Mouse (Mus musculus): ENCODE data around the gene BC004004.
A peak's percentile ranks its signal among the peaks of the same experiment; 100 is the strongest.
"Not testable (repeated sequence)": the region's sequence is repeated elsewhere in the genome, so short reads cannot be mapped to it uniquely, and the experiment has no call there.

Gene BC004004

GRCm38 (mm10) chr17:29299282-29299681 lies 30.7 kb downstream of the BC004004 start:
- no peak for DNase-seq (ENCODE audit: inconsistent ontology term)

GRCm38 (mm10) chr17:29300926-29301325 lies 32.3 kb downstream of the BC004004 start:
- DNase-seq (ENCODE audit: inconsistent ontology term): no peak

DNA sequence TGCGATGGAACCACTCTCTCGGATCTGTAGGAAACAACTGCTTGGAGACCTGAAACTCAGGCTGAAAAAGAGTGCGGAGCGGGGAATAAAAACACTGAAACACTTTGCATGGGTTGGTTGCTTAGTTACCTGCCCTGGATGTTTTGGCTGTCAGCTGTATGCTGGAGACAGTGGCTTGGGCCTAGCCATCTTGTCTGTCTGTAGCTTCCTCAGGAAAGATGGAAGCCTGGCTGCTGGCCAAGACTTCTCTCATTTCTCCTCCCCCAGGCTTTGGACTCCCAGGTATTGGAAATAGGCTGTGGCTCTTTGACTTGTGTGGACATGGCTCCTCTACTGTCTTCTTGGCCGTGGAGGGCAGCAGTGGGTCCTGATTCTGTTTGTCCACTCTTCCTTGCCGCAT lies 32.8 kb downstream of the BC004004 start:
- no peak for DNase-seq (ENCODE audit: inconsistent ontology term)

GRCm38 (mm10) chr17:29302149-29302548 lies 33.6 kb downstream of the BC004004 start:
- no peak for DNase-seq (ENCODE audit: inconsistent ontology term)

GRCm38 (mm10) chr17:29303087-29303486 lies 34.5 kb downstream of the BC004004 start:
- DNase-seq (ENCODE audit: inconsistent ontology term): no peak

DNA sequence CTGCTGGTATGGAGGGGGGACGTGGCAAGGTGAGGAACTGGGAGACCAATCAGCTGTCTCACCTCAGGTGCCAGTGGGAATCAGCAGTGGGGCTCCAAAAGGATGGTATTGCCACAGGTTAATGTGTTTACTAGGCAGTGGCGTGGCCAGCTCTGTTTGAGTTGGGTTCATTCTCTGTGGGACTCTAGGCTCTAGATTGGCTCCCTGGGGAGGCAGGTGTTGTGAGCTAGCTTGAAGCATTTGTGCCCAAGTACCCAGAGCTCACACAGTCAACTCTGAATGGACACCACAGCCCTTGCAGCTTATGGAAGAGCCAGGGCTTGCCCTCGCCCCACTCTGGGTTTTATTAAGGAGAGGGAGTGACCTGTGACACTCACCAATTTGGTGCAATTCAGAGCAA lies 35.3 kb downstream of the BC004004 start:
- no peak for DNase-seq (ENCODE audit: inconsistent ontology term)

DNA sequence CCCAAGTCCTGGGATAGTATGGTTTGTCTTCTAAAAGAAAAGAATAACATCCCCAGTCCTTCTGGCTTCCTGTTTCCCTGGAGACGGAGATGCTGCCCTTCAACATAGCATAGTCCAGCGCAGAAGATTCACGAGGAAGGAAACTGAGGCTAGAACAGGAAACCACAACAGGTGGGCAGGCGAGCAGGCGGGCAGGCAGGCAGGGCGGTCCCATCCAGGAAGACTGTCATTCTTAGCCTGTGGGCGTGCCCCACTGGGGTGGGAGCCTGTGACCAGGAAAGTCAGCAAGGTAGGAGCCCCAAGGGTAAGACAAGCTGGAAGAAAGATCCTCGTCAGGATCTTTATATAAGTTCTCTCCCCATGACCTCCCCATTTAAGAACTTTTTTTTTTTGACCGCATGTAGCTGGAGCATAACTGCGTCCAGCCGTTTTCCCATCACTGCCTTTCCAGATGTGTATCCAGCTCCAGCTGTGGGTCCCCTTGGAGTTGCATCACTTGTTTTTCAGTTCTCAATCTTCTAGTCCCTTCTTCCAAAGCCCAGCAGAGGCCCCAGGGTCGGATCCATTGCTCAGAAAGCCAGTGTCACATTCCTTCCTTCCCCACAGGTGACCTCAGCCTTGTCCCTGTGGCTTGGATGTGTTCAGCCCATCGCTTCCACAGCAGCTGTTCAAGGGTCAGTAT lies 35.9 kb downstream of the BC004004 start:
- DNase-seq (ENCODE audit: inconsistent ontology term): no peak

GRCm38 (mm10) chr17:29305058-29305806 lies 36.6 kb downstream of the BC004004 start:
- peak; percentile 12 for DNase-seq (ENCODE audit: inconsistent ontology term)

DNA sequence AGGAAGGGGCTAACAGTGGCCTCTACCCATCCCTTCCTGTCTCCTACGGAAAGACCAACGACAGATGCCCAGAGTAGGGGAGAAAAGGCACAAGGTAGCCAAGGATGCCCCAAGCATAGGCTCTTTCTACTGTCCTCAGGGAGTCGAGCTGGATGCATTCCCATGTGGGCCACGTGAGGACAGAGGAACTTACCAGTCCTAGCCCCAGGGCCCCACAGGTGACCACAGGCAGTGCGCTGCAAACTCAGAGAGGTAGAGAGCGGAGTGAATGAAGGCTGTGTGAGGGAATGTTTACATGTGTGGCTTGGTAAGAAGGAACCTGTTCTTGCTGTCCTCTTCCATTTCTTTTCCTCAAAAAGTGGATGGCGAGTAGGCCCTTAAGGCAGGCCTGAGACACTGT lies 37.3 kb downstream of the BC004004 start:
- no peak for DNase-seq (ENCODE audit: inconsistent ontology term)

GRCm38 (mm10) chr17:29310056-29310623 lies 41.6 kb downstream of the BC004004 start:
- no peak for DNase-seq (ENCODE audit: inconsistent ontology term)

GRCm38 (mm10) chr17:29311602-29312001 lies 43.0 kb downstream of the BC004004 start:
- no peak for DNase-seq (ENCODE audit: inconsistent ontology term)

GRCm38 (mm10) chr17:29312082-29312481 lies 43.5 kb downstream of the BC004004 start:
- DNase-seq (ENCODE audit: inconsistent ontology term): no peak

- DNase-seq (ENCODE audit: inconsistent ontology term): no peak
These were observed 44.7 kb downstream of the BC004004 start for GRCm38 (mm10) chr17:29313300-29313699.

DNA sequence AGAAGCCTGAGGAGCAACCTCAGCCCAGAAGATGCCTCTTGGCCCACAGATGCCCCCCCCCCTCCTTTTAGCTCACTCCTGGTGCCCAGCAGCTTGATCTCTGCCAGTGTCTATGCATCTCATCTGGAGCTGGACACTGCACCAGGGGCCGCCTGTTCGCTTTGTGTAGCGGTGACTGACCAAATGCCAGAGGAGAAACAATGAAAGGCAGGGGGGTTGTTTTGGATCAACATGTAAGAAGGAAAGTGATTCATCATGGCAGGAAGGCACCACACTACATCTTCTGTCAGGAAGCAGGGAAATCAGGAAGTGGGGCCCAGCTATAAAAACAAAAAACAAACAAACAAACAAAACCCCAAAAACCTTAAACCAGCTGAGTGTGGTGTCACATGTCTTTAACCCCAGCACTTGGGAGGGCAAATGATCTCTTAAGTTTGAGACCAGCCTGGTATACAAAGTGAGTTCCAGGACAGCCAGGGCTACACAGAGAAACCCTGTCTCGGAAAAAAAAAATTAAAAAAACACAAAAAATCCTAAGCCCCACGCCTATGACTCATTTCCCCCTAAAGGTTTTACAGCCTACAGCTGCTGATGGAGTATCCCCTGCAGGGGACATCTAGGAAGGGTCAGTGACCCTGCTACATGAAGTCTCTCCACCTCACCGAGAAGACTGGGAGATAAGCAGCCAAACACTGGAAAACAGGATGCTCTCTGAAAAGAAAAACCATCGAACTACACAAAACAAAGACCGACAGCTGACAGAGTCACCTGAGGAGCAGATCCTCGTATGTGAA lies 47.3 kb downstream of the BC004004 start:
- DNase-seq (ENCODE audit: inconsistent ontology term): peak; percentile 33

DNA sequence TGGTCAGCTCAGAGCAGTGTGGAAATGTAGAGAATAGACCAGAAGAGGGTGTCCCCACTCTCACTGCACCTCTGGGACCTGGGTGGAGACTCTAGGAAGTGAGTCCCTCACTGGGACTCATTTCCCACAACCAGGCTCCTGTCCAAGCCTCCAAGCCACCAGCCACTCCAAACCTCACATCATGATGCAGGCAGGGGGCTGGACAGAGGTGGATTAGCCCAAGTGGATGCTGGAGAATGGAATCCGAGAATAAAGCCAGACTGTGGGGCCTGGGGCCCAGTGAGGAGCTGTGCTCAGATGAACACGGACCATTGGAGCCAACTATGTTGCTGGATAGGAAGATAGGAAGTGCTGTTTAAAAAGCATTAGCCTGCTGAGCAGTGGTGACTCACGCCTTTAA lies 48.3 kb downstream of the BC004004 start:
- no peak for DNase-seq (ENCODE audit: inconsistent ontology term)

DNA sequence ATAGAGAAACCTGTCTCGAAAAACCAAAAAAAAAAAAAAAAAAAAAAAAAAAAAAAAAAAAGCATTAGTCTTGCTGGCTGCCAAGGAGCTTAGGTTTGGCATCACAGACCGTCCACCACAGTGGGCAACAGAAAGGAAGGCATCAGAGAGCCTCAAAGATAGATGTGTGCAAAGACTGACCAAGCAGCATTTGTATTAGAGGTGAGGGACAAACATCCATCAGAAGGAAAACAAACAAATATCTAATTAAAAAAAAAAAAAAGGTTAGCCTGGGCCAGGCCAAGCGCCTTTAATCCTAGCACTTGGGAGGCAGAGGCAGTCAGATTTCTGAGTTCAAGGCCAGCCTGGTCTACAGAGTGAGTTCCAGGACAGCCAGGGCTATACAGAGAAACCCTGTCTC lies 48.8 kb downstream of the BC004004 start, which contains the start of gene Pi16:
Pi16 (plus strand) TSS at position 301 of the 400 bp plus-strand sequence.
- not testable (repeated sequence) for DNase-seq (ENCODE audit: inconsistent ontology term)

- DNase-seq (ENCODE audit: inconsistent ontology term): no peak
These were observed 50.2 kb downstream of the BC004004 start for GRCm38 (mm10) chr17:29318731-29319250.

DNA sequence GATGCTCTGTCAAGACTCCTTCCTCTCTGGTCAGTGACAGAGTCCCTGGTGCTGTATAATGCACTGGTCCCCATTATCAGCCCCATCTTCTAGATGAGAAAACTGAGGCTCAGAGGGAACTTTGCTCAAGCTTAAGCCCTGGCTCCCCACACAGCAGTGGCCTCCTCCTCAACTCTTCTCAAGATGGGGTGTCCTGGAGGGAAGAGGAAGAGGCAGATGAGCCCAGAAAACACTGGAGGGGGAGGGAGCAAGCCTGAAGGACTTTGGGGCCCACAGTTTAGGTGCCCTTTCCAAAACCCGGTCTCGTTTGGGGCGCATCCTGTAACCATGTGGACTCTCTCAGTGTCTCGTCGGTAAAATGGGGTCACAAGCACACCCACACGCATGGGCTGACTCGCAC lies 50.9 kb downstream of the BC004004 start:
- no peak for DNase-seq (ENCODE audit: inconsistent ontology term)

GRCm38 (mm10) chr17:29319881-29320639 lies 51.5 kb downstream of the BC004004 start:
- no peak for DNase-seq (ENCODE audit: inconsistent ontology term)

DNA sequence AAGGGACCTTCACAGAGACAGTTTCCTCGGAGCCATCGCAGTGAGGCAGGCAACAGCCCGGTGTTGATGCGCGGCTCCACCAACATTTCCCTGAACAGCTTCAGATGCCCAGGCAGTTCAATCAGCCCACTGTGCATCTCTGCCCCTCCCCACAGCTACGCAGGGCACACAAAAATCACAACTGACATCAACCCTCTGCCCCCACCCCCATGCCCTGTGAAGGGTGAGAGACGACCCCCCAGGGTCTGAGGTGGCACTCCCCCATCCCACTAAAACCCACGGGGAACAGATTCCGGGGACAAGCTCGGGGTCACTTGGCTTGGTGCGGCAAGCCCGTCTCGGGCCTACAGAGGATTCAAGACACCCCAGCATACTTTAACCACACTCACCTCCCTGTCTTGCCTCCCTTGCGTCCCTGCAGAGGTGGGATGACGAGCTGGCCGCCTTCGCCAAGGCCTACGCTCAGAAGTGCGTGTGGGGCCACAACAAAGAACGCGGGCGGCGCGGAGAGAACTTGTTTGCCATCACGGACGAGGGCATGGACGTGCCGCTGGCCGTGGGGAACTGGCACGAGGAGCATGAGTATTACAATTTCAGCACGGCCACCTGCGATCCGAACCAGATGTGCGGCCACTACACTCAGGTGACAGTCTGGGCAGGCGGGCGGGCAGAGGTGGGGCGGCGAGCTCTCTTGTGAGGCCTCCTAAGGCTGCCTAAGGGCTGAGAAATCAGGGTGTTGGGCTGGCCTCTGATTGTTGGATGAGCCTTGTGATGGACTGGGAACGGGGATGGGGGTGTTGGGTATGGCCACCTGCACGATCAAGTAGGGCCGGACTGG lies 53.4 kb downstream of the BC004004 start:
- DNase-seq (ENCODE audit: inconsistent ontology term): no peak

All from Muller cell, postnatal 12 days (primary cell).